Mouse (Mus musculus) embryo, embryonic 11.5 days (tissue): ENCODE results near the gene Stk36.

Experiments
- DNase-seq: peaks from one replicate; pipeline ENCODE4 v3.0.0-alpha.2; 2012; ENCODE audit warnings: low read depth, low spot score

The Stk36 gene

DNA sequence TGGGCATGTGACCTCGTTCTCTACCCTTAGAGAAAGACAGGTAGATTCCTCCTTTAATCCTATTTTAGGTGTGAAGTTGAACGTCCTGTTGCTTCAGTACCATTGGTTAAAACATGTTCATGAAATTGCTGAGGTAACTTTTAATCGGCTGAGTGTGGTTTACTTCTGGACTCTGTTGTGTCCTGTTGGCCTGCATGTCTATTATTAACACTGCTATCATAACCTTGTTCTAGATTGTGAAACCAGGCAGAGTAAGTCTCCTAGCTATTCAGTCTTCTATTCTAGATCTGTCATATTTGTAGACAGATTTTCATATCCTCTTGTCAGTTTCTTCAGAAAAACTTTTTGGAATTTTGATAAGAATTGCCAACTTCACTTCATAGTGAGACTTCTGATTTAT lies 67.1 kb downstream of the Stk36 start:
- no peak for DNase-seq

DNA sequence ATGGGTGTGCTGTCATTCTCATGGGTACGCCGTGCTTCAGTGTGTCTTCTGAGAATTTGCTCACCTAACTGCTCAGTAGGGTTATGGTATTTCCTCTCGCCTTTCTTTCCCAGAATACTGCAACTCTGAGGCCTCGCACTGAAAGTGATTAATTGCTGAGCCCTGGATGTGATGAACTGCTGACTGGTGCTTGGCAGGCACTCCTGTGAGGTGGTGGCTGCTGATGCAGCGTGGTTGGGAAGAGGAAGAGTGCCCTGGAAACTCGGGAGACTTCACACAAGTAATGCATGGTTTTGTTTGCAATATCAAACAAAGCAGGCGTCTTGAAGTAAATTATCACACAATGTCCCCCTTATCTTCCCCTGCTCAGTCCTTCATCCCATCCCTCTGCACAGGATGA lies 71.5 kb downstream of the Stk36 start:
- DNase-seq, result no peak

DNA sequence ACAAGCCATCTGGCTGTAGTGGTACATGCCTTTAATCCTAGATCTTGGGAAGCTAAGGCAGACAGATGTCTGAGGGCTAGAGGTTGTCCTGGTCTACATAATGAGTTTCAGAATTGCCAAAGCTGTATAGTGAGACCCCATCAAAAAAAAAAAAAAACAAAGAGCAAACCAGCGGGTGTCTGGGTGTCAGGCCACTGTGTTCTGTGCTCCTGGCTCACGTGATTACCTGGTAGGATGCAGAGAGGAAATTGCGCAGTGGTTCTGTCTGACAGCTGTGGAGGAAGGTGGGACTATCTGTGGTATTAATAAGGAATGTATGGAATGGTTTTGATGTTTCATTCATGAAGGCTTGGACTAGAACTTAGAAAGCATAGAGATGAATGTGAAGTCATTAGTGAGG lies 75.6 kb downstream of the Stk36 start:
- DNase-seq, result no peak

DNA sequence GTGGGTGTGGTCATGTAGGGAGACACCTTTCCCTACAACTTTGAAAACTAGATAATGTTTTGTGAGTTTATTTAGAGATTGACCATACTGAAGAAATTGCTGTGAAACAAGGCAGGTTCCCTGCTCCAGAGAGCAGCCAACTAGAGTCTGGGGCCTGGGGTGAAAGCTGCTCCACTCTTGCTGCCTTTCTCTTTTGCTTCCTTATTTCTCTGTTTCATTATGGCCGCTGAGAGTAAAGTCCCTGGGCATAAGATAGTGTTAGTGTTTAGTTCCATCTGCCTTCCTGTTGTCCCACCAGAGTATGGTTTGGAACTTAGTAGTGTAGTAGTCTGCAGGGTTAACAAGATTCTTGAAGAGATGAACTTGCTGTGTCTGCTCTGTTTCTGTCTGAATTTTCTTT lies 76.6 kb downstream of the Stk36 start:
- no peak for DNase-seq
